Mouse (Mus musculus): ENCODE results near the gene Znrf3.

The Znrf3 gene

GRCm38 (mm10) chr11:5437646-5438045 lies 7.0 kb downstream of the Znrf3 start:
- DNase-seq, result no peak

DNA sequence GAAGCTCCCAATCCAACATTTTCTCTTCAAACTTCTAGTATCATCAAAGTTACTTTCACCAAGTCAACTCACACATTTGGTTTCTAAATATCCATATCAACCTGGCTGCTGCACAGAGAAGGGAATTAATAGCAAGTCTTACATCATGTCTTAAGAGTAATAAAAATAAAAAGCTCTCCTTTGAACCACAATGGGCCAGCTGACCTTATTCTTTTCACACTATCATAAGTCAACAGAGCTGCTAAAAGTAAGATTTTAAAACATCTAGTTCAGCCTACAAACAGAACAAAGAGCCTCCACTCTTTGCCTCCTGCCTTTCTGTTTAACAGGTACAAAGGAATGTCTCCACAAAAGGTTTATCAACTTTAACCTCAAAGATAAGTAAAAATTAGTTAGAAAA lies 7.7 kb downstream of the Znrf3 start:
- no peak for DNase-seq

GRCm38 (mm10) chr11:5435493-5435892 lies 9.2 kb downstream of the Znrf3 start:
- no peak for DNase-seq

GRCm38 (mm10) chr11:5432330-5432729 lies 12.3 kb downstream of the Znrf3 start:
- peak in 1 of 2 experiments; percentile 38 for DNase-seq

DNA sequence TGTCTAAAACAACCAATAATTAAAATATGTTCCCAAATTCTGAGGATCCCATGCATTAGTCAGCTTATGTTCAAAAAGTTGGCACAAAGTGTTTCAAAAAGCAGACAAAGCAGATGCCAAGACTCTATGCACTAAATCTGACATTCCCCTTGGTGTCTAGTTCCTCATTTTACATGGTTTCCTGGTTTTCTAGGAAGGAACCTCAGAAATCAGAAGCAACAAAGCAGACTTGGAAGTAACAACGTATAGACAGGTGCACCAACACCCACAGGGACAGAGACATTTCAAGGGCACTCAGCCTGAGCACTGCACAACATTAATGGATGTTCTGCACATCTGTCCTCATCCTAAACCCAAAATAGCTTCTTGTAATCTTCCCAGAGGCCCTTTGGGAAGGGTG lies 13.8 kb downstream of the Znrf3 start:
- DNase-seq, result no peak

DNA sequence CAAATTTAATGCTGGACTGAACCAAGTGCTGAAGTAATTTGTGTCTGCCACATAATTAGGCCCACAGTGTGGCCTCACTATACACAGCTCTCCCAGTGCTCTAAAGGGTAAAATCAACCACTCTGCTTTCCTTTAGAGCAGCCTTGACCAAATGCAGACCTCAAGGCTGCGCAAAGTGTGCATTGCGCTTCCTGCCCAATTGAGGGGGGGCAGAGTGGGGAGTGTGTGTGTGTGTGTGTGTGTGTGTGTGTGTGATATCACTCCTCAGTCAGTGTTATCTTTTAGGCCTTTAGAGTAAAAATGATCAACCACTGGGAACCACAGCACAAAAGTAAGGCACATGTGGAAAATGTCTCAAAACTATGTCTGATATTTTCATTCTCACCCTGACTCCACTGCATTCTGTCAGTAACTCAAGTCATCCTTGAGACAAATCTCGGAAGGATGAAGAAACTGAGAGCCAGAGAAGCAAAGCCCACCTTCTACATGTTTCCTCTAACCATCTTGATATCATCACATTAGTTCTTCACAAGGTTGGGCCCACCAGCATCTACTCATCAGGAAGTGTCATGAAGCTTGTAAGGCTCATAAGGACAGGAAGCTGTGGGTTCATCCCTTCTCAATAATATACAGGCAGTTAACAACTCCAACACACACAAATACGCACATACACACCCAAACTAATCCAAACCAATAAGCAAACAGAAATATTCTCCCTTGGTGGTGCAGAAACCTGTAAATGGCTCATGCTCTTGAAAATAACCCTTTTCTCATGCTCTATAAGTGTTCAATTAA lies 15.1 kb downstream of the Znrf3 start:
- DNase-seq, result no peak

DNA sequence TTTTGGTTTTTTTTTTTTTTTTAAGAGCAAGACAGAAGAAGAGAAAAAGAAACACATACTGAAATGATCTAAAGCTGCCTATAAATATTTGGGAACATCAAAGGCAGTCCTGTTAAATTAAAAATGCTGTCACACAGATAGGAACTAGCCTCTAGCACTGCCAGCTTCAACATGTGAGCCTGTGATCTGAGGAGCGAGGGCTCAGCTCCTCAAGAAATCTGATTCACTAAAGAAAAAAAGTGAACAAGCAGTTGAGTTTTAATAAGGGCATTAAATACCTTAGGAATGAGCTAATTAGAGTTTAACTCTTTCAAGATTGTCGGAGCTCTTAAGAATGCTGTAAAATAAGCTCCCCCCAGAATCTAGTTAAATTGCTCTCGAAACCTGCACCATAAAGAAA lies 17.4 kb downstream of the Znrf3 start:
- no peak for DNase-seq

DNA sequence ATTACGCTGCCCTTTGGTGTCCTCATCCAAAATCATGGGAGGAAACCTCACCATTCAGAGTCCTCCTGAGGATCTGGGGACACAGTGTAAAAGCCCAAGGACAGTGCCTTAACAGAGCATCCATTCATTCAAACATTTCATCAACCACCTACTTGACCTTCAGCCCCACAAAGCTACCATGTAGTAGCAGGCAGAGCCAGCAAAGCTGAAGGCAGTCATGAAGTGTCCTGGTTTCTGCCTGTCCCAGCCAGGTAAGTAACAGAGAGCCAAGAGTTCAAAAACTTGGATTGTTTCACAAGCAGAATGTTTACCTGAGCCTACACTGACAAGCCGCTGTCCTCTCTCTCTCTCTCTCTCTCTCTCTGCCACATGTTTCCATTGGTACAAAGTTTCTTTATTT lies 18.3 kb downstream of the Znrf3 start:
- DNase-seq, result no peak

- no peak for DNase-seq
These were observed 19.5 kb downstream of the Znrf3 start for GRCm38 (mm10) chr11:5425106-5425505.

GRCm38 (mm10) chr11:5424185-5424584 lies 20.5 kb downstream of the Znrf3 start:
- no peak for DNase-seq

GRCm38 (mm10) chr11:5423000-5423399 lies 21.6 kb downstream of the Znrf3 start:
- DNase-seq, result no peak

- no peak for DNase-seq
These were observed 22.4 kb downstream of the Znrf3 start for GRCm38 (mm10) chr11:5422252-5422636.

DNA sequence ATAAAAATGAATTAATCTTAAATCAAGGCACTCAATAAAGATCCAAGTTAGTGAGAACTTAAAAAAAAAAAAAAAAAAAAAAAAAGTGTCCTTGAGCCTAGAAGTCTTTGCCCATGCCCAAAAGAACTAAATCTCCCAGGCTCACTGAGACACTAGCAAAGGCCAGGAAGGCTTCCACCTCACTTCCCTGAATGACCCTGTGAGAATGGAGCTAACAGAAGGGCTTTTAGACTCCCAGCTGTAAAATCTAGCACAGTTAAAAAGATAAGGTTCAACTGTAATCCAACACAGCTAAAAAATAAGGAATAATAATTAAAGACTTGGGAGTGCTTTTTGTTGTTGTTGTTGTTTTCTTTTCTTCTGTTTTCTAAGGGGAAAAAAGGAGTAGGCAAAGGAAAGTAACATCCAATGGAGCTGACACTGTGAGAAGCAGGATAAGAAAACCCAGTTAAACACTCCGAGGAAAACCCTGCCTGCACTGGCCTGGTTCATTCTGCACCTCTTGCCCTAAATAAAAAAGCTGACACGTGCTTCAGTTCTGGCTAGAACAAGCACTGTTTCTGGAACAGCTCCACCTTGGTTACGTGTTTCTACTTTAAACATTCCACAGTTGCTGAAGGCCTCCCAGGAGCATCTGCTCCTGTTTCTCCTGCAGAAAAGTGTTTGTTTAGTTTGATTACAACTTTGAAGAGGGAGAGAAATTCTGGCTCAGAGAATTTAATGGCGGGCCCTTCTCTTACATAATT lies 23.0 kb downstream of the Znrf3 start:
- DNase-seq, result peak; percentile 63 to 84

GRCm38 (mm10) chr11:5415617-5416338 lies 28.9 kb downstream of the Znrf3 start:
- DNase-seq, result peak in 1 of 2 experiments; percentile 26

DNA sequence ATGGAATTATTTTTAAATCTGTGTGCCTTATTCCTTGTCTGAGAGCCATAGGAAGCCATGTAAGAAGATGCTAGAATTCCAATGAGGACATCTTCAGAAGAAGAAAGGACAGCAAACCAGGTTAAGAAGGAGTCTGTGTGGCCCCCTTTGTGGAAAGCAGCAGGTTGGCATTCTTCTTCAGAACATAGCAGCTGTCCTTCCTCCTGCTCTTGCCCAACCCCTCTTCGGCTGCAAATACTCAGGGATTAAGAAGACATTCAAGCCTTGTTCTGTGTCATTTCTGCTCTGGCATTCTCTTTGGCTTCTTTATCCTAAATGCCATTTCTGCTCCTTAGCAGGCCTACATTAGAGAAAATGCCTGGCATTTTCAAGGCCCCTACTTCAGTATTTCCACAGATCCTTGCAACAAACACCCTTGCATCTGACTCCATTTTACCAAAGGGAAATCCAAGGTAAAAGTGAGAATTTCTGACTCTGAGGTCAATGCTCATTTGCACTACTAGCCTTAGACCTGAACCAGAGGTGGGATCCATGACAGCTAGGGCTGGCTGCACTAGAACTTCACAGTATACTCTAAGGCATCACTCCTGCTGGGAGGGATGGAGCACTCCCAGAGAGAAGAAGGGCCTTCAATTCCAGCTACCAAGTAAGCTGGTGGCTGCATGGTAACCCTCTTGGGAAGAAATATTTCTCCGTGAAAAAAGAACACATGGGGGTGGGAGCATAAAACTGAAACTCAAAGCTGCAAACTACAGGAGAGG lies 29.6 kb downstream of the Znrf3 start:
- no peak for DNase-seq

DNA sequence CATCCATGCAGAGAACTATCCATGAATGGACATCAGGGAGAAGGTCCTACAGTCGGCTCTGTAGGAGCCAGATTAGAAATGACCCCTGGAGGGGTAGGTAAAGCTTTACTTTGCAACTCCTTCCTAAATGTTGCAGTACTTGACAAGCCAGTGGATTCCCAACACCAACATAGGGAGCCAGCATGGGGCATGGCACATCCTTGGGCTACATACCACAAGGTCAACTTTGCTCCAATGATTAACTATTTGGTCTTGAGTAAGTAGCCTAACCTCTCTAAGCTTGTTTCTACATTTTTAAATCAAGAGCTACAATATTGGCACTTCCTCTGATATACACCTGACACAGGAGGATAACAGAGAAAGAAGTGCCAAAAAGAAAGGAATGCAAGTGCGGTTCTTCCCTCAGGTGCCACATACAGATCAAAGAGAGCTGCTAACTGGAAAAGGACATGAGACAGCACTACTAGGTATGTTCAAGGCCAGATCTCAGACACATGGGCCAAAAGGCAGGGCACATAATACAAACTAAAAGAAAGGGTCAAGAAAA lies 31.9 kb downstream of the Znrf3 start:
- no peak for DNase-seq

DNA sequence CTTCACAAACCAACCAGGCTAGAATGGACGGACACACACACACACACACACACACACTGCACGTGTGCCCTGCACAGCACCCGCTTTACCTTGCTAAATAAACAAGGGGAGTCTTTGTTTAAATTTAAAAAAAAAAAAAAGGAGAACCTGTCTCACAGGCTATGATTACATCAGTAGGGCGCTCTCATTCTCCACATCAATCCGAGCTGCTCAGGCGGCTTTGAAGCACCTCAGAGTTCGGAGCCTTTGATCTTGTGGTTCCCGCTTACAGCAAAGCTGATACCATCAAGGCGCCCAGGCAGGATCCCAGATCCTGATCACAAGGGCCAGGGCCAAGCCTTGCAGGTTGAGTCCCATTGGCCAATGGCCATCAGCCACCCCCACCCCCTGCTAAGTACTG lies 33.1 kb downstream of the Znrf3 start:
- peak; percentile 24 to 57 for DNase-seq

DNA sequence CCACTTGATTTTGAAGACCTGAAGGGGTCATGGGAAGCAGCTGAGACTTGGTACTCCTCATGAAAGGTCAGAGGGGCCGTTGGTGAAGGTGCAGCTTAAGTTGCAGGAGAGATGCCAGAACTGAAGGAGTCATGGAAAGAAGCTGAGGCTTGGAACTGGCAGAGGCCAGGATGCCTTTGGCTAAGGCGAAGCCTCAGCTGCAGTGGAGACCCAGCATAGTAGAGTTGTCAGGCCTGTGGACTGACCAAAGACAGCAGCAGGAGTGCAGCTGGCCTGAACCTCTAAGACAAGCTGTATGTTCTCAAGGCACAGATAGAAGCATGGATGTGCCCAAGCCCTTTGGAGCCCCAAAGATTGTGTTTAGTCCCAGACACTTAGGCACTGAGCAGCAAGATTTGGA lies 40.5 kb downstream of the Znrf3 start:
- no peak for DNase-seq

- no peak for DNase-seq
These were observed 42.4 kb downstream of the Znrf3 start for GRCm38 (mm10) chr11:5402127-5402733.

DNA sequence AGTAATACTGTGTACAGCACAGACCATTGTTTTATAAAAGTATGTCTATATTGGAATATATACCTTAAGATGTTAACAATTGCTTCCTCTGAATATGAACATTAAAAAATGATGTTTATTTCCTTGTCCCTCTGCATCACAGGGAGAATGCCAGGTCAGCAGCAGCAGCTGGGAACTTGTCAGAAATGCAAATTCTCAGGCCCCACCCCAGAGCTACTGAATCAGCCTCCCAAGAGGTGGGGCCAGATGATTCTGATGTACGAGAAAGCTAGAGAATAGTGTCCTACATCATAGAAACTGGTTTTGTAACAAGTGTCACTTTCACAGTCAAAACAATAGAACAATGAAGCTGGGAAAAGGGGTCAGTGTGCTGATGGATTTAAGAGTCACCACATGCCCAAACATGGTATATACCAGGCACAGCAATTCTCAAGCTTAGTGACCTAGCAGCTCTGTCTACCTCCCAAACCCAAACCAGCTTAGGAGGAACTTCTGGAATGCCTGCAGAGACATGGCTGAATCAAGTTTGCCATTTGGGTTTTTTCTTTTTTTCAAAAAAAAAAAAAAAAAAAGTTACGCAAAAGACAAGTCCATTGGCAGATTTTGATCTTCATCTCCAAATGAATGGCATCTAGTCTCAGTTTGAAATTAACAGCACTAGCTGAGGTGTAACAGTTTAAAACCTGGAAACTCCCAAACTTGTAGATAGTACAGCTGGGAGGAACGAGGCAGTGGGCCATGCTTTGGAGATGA lies 46.2 kb downstream of the Znrf3 start:
- DNase-seq, result no peak
